In genomic region chr17:44061289-44061890, GRCm38 (mm10) we compare ENCODE assay signal across 19 mouse cellular contexts. TPM values are rescaled to one million over a fixed set of nuclear protein-coding genes. Genes with fewer than 3 reads are reported as not detected.
DNase-seq lines count a peak whose midpoint lies in the region; ATAC-seq and TF ChIP-seq lines count a peak whose summit lies in the region.
"Had no signal": no experiment of that assay in that cellular context is flagged by ENCODE, and none has a peak within 500 bp of the region (broad histone marks: within the 10 kb centered on the region; RNA-seq: fewer than 3 reads in every experiment).

No protein-coding gene starts in this region.

- H3K9ac ChIP-seq in limb, embryonic 11.5 days (ENCODE audit: low read length) = no peak overlapping the region
- H3K9ac ChIP-seq in limb, embryonic 14.5 days (ENCODE audit: low read depth, low read length, severe bottlenecking) = no peak overlapping the region
- H3K9ac ChIP-seq in intestine, embryonic 15.5 days = no peak overlapping the region
- no peak overlapping the region for H3K9ac ChIP-seq in forebrain, postnatal 0 days
- H3K9ac ChIP-seq: hindbrain, embryonic 12.5 days; liver, embryonic 15.5 days had no signal

- no peaks in the 10 kb centered on the region for H3K9me3 ChIP-seq in limb, embryonic 11.5 days (ENCODE audit: control insufficient read depth, low read length)
- no peaks in the 10 kb centered on the region for H3K9me3 ChIP-seq in limb, embryonic 10.5 days (replicated peaks)
- no peaks in the 10 kb centered on the region for H3K9me3 ChIP-seq in limb, embryonic 14.5 days (ENCODE audit: control insufficient read depth, low read length)
- H3K9me3 ChIP-seq in intestine, embryonic 15.5 days = no peaks in the 10 kb centered on the region
- no peaks in the 10 kb centered on the region for H3K9me3 ChIP-seq in forebrain, postnatal 0 days (ENCODE audit: low read length)
- H3K9me3 ChIP-seq: heart, embryonic 10.5 days; hindbrain, embryonic 12.5 days; liver, embryonic 15.5 days had no signal

- WGBS in limb, embryonic 11.5 days = 74% methylated on average over 5 of the region's 5 CpGs
- WGBS in limb, embryonic 10.5 days = 83% methylated on average over 5 of the region's 5 CpGs
- WGBS in limb, embryonic 14.5 days = 23% methylated on average over 5 of the region's 5 CpGs
- WGBS in intestine, embryonic 15.5 days = 71% methylated on average over 5 of the region's 5 CpGs
- WGBS in forebrain, postnatal 0 days = 87% methylated on average over 5 of the region's 5 CpGs

- no peak for TF ChIP-seq POLR2A in embryonic fibroblast, embryonic 13.5 days (IDR thresholded peaks at IDR 0.05; ENCODE audit: low read depth, low read length)
- TF ChIP-seq POLR2A in limb, embryonic 14.5 days (IDR thresholded peaks at IDR 0.05; ENCODE audit: borderline replicate concordance, extremely low read depth, insufficient read depth, insufficient read length) = no peak

- H3K4me3 ChIP-seq in limb, embryonic 11.5 days (ENCODE audit: low read depth, low read length) = no peak overlapping the region
- H3K4me3 ChIP-seq in limb, embryonic 10.5 days = no peak overlapping the region
- H3K4me3 ChIP-seq in embryonic fibroblast, embryonic 13.5 days (ENCODE audit: insufficient read depth, low read length) = no peak overlapping the region
- no peak overlapping the region for H3K4me3 ChIP-seq in limb, embryonic 14.5 days (replicated peaks; ENCODE audit: low read length)
- H3K4me3 ChIP-seq in intestine, embryonic 15.5 days (replicated peaks) = no peak overlapping the region
- no peak overlapping the region for H3K4me3 ChIP-seq in forebrain, postnatal 0 days (ENCODE audit: low read depth, low read length)
- H3K4me3 ChIP-seq: heart, embryonic 10.5 days; hindbrain, embryonic 12.5 days; liver, embryonic 15.5 days had no signal

- H3K27ac ChIP-seq in limb, embryonic 11.5 days (replicated peaks; ENCODE audit: low read depth, low read length) = no peak overlapping the region
- no peak overlapping the region for H3K27ac ChIP-seq in limb, embryonic 10.5 days
- peak overlapping the region; percentile 9 for H3K27ac ChIP-seq in embryonic fibroblast, embryonic 13.5 days (ENCODE audit: insufficient read depth, low read length)
- no peak overlapping the region for H3K27ac ChIP-seq in limb, embryonic 14.5 days (replicated peaks; ENCODE audit: low read depth, low read length)
- no peak overlapping the region for H3K27ac ChIP-seq in intestine, embryonic 15.5 days
- no peak overlapping the region for H3K27ac ChIP-seq in forebrain, postnatal 0 days (ENCODE audit: low read depth, low read length)
- H3K27ac ChIP-seq: heart, embryonic 10.5 days; hindbrain, embryonic 12.5 days; liver, embryonic 15.5 days had no signal

- no peaks in the 10 kb centered on the region for H3K4me1 ChIP-seq in limb, embryonic 11.5 days (ENCODE audit: control insufficient read depth, insufficient read depth, low read length)
- no peaks in the 10 kb centered on the region for H3K4me1 ChIP-seq in limb, embryonic 10.5 days
- no peaks in the 10 kb centered on the region; the same call in 1 of the 2 replicates for H3K4me1 ChIP-seq in embryonic fibroblast, embryonic 13.5 days (ENCODE audit: control insufficient read depth, insufficient read depth, low read length)
- H3K4me1 ChIP-seq in limb, embryonic 14.5 days (ENCODE audit: control insufficient read depth, insufficient read depth, low read length) = peaks cover 13% of the 10 kb centered on the region
- H3K4me1 ChIP-seq in intestine, embryonic 15.5 days (replicated peaks) = no peaks in the 10 kb centered on the region
- H3K4me1 ChIP-seq in forebrain, postnatal 0 days (ENCODE audit: insufficient read depth) = no peaks in the 10 kb centered on the region
- H3K4me1 ChIP-seq: heart, embryonic 10.5 days; hindbrain, embryonic 12.5 days had no signal

- no peaks in the 10 kb centered on the region for H3K27me3 ChIP-seq in limb, embryonic 11.5 days (ENCODE audit: control insufficient read depth, insufficient read depth, low read length)
- H3K27me3 ChIP-seq in limb, embryonic 10.5 days (ENCODE audit: low read depth, poor library complexity, severe bottlenecking) = no peaks in the 10 kb centered on the region
- no peaks in the 10 kb centered on the region for H3K27me3 ChIP-seq in limb, embryonic 14.5 days (ENCODE audit: control insufficient read depth, insufficient read depth, low read length)
- no peaks in the 10 kb centered on the region for H3K27me3 ChIP-seq in intestine, embryonic 15.5 days (replicated peaks)
- H3K27me3 ChIP-seq in forebrain, postnatal 0 days (ENCODE audit: insufficient read depth, low read length) = no peaks in the 10 kb centered on the region
- H3K27me3 ChIP-seq: hindbrain, embryonic 12.5 days; liver, embryonic 15.5 days had no signal

- DNase-seq in limb, embryonic 11.5 days (ENCODE audit: low spot score) = no peak
- no peak for DNase-seq in limb, embryonic 10.5 days (ENCODE audit: low spot score)
- DNase-seq in adipocyte (ENCODE audit: low spot score) = peak; percentile 46
- peak; percentile 89 for DNase-seq in limb, embryonic 14.5 days (ENCODE audit: low spot score)
- DNase-seq in forebrain, postnatal 0 days = no peak
- DNase-seq: adrenal gland, adult 8-10 months; cerebellum, adult 11 months; cerebellum, postnatal 14 days; gastrocnemius, postnatal 10 days; heart, postnatal 10 days; right cerebral cortex, adult 18-20 months had no signal

- no peaks in the 10 kb centered on the region for H3K36me3 ChIP-seq in limb, embryonic 11.5 days (ENCODE audit: control insufficient read depth, insufficient read depth, low read length)
- H3K36me3 ChIP-seq in limb, embryonic 10.5 days = no peaks in the 10 kb centered on the region
- H3K36me3 ChIP-seq in limb, embryonic 14.5 days (ENCODE audit: control insufficient read depth, insufficient read depth, low read length) = no peaks in the 10 kb centered on the region
- no peaks in the 10 kb centered on the region for H3K36me3 ChIP-seq in intestine, embryonic 15.5 days
- H3K36me3 ChIP-seq in forebrain, postnatal 0 days (ENCODE audit: insufficient read depth) = no peaks in the 10 kb centered on the region
- H3K36me3 ChIP-seq: heart, embryonic 10.5 days; hindbrain, embryonic 12.5 days; liver, embryonic 15.5 days had no signal

- TF ChIP-seq CTCF in embryonic fibroblast, embryonic 13.5 days (IDR thresholded peaks at IDR 0.05; ENCODE audit: borderline replicate concordance, insufficient read depth, low read length) = no peak
- no peak for TF ChIP-seq CTCF in forebrain, postnatal 0 days (IDR thresholded peaks at IDR 0.05; ENCODE audit: low read depth)

- H3K4me2 ChIP-seq in limb, embryonic 11.5 days (ENCODE audit: low read depth, severe bottlenecking) = no peak overlapping the region
- no peak overlapping the region for H3K4me2 ChIP-seq in limb, embryonic 14.5 days (replicated peaks; ENCODE audit: low read depth, low read length, severe bottlenecking)
- no peak overlapping the region for H3K4me2 ChIP-seq in intestine, embryonic 15.5 days (replicated peaks)
- H3K4me2 ChIP-seq in forebrain, postnatal 0 days (ENCODE audit: low read depth) = no peak overlapping the region
- H3K4me2 ChIP-seq: hindbrain, embryonic 12.5 days; liver, embryonic 15.5 days had no signal

- ATAC-seq in limb, embryonic 11.5 days (ENCODE audit: insufficient number of reproducible peaks, low FRiP score, low TSS enrichment, low read depth) = 0 out of 2 replicates have a peak, but pooled peaks have one; percentile 26
- peak; percentile 89 for ATAC-seq in limb, embryonic 14.5 days (ENCODE audit: low FRiP score, low read depth)
- no peak for ATAC-seq in intestine, embryonic 15.5 days
- no peak for ATAC-seq in forebrain, postnatal 0 days
- ATAC-seq: inflammation-experienced regulatory T-cells, adult 6 months; lung, postnatal 0 days; midbrain, embryonic 16.5 days had no signal

RNA-seq across cellular contexts. Expression of gene Enpp5, which starts 17.2 kb away (rescaled TPM):
- polyA plus RNA-seq in limb, embryonic 11.5 days (2014; fragmentation: Nextera tagmentation; extraction: Ambion mirVana) = 7.1 and 7.2 TPM in 2 replicates
- 4.6 and 7.9 TPM in 2 replicates for polyA plus RNA-seq in limb, embryonic 10.5 days (2016; fragmentation: Nextera tagmentation; extraction: Ambion mirVana)
- 35.6 and 44.1 TPM in 2 replicates for polyA plus RNA-seq in embryonic fibroblast, embryonic 13.5 days (2011; ENCODE audit: insufficient read length, low read depth, missing spikeins)
- polyA plus RNA-seq in limb, embryonic 14.5 days (2012; rRNA removed) = 15.8 and 15.9 TPM in 2 replicates
- 11.5 and 13.5 TPM in 2 replicates for polyA plus RNA-seq in limb, embryonic 14.5 days (2014; fragmentation: Nextera tagmentation; extraction: Ambion mirVana)
- 31.0 and 37.6 TPM in 2 replicates for polyA plus RNA-seq in intestine, embryonic 15.5 days (2015; fragmentation: Nextera tagmentation; extraction: Ambion mirVana)
- 102 and 130 TPM in 2 replicates for total RNA-seq in forebrain, postnatal 0 days (2014; rRNA removed)
- 51.9 and 97.5 TPM in 2 replicates for polyA plus RNA-seq in forebrain, postnatal 0 days (2015; fragmentation: Nextera tagmentation; extraction: Ambion mirVana)

RNA-seq across cellular contexts. Expression of gene Enpp4, which starts 44.2 kb away (rescaled TPM):
- 2.5 and 3.7 TPM in 2 replicates for polyA plus RNA-seq in limb, embryonic 11.5 days (2014; fragmentation: Nextera tagmentation; extraction: Ambion mirVana)
- 2.0 and 2.4 TPM in 2 replicates for polyA plus RNA-seq in limb, embryonic 10.5 days (2016; fragmentation: Nextera tagmentation; extraction: Ambion mirVana)
- polyA plus RNA-seq in embryonic fibroblast, embryonic 13.5 days (2011; ENCODE audit: insufficient read length, low read depth, missing spikeins) = 5.1 and 8.6 TPM in 2 replicates
- 3.1 TPM in 2 replicates for polyA plus RNA-seq in limb, embryonic 14.5 days (2012; rRNA removed)
- 4.2 TPM in 2 replicates for polyA plus RNA-seq in limb, embryonic 14.5 days (2014; fragmentation: Nextera tagmentation; extraction: Ambion mirVana)
- 5.4 and 5.6 TPM in 2 replicates for polyA plus RNA-seq in intestine, embryonic 15.5 days (2015; fragmentation: Nextera tagmentation; extraction: Ambion mirVana)
- 5.3 and 7.1 TPM in 2 replicates for total RNA-seq in forebrain, postnatal 0 days (2014; rRNA removed)
- polyA plus RNA-seq in forebrain, postnatal 0 days (2015; fragmentation: Nextera tagmentation; extraction: Ambion mirVana) = 3.8 and 5.3 TPM in 2 replicates

Comparison
In these comparisons a context has a peak if more than half of its experiments do, and no peak if none do; other contexts are left out.
1. DNase-seq: peak in adipocyte (single experiment) and limb, embryonic 14.5 days (single experiment); none in limb, embryonic 11.5 days (single experiment), limb, embryonic 10.5 days (single experiment) and forebrain, postnatal 0 days (single experiment).
2. ATAC-seq: peak in limb, embryonic 11.5 days (single experiment) and limb, embryonic 14.5 days (single experiment); none in intestine, embryonic 15.5 days (single experiment) and forebrain, postnatal 0 days (single experiment).